Mouse (Mus musculus): ENCODE measurements around the gene Ssr4. TPM values are rescaled to one million over a fixed set of nuclear protein-coding genes. Genes with fewer than 3 reads are reported as not detected.
"Not testable (repeated sequence)": the region's sequence is repeated elsewhere in the genome, so short reads cannot be mapped to it uniquely, and the experiment has no call there.

Ssr4 gene
- 145 and 162 TPM in 2 replicates for polyA plus RNA-seq (2015; fragmentation: Nextera tagmentation; extraction: Ambion mirVana)

DNA sequence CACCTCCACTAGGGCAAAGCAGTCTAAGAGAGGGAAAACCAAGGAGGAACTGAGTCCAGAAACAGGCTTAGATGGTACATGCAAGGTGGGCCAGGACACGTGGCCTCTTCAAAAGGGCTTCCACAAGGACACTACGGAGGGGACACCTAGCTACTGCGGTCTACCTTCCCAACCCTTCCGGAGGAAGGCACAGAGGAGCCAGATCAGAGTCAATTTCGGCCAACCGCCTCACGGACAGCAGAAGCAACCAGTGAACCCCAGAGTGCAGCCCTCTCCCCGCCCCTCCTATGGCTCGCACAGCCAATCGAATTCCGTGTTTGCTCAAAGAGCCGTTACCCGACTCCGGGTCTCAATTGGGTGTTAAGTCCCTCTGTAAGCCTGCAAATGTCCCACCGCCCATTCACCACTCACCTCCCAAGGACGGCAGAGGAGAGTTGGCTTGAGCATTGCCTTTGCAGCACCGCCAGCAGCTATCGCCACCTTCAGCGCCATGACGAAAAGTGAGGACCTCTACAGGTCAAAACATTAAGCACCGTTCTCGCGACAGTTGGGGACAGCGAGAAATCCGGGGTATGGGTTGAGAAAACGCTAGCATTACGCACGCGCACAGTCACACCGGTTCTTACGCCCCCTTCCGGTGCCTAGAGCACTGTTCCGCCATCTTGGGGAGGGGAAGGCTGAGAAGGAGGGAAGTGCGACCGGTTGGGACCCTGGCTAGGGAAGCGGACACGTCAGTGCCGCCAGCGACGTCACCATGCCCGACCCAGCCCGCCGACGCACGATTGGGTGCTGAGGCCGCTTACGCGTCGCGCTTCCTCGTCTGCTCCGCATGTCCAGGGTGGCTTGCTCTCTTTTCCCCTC lies at the start of gene Ssr4, which contains the start of gene Idh3g:
Gene Ssr4, plus strand, starts transcription at position 665 of the 861 bp plus-strand sequence.
Gene Idh3g, minus strand, starts transcription at position 534 of the 861 bp plus-strand sequence.
- H3K4me2 ChIP-seq (ENCODE audit: low read length) = peak within 1 kb of the TSS; percentile 70
- peak within 1 kb of the TSS; percentile 73 for H3K9ac ChIP-seq (ENCODE audit: low read depth, low read length)
- ATAC-seq = peak; percentile 97
- H3K27me3 ChIP-seq (replicated peaks; ENCODE audit: control insufficient read depth, insufficient read depth, low read length) = no peaks in the 10 kb centered on the region
- H3K9me3 ChIP-seq (ENCODE audit: control insufficient read depth, low read length) = no peaks in the 10 kb centered on the region
- H3K36me3 ChIP-seq (ENCODE audit: control insufficient read depth, insufficient read depth, low read length) = 0 out of 2 replicates have a peak, but pooled peaks cover 2% of the 10 kb centered on the region
- H3K4me1 ChIP-seq (ENCODE audit: control insufficient read depth, insufficient read depth, low read depth, low read length) = peaks cover 19% of the 10 kb centered on the region
- 24% methylated on average over 42 of the region's 52 CpGs for WGBS
- H3K27ac ChIP-seq (ENCODE audit: low read depth, low read length) = peak within 1 kb of the TSS; percentile 88
- H3K4me3 ChIP-seq (ENCODE audit: low read length) = peak within 1 kb of the TSS; percentile 58

- no peak overlapping the region for H3K4me2 ChIP-seq (ENCODE audit: low read length)
- H3K4me3 ChIP-seq (ENCODE audit: low read length) = no peak overlapping the region
- no peaks in the 10 kb centered on the region for H3K27me3 ChIP-seq (replicated peaks; ENCODE audit: control insufficient read depth, insufficient read depth, low read length)
- H3K27ac ChIP-seq (ENCODE audit: low read depth, low read length) = no peak overlapping the region
- no peaks in the 10 kb centered on the region for H3K9me3 ChIP-seq (ENCODE audit: control insufficient read depth, low read length)
- H3K9ac ChIP-seq (ENCODE audit: low read depth, low read length) = no peak overlapping the region
- H3K4me1 ChIP-seq (ENCODE audit: control insufficient read depth, insufficient read depth, low read depth, low read length) = no peaks in the 10 kb centered on the region
- no peaks in the 10 kb centered on the region for H3K36me3 ChIP-seq (ENCODE audit: control insufficient read depth, insufficient read depth, low read length)
- WGBS = no CpG with 5 or more reads among the region's 1 CpGs
- no peak for ATAC-seq
Observed at GRCm38 (mm10) chrX:73738155-73738554, 48.7 kb upstream of the Ssr4 start.

- Histone ChIP-seq H3K36me3 (ENCODE audit: control insufficient read depth, insufficient read depth, low read length) (no peaks in the 10 kb centered on the region), H3K9ac (ENCODE audit: low read depth, low read length) (no peak overlapping the region), H3K4me2 (ENCODE audit: low read length) (no peak overlapping the region), H3K9me3 (ENCODE audit: control insufficient read depth, low read length) (no peaks in the 10 kb centered on the region), H3K4me3 (ENCODE audit: low read length) (no peak overlapping the region), H3K4me1 (ENCODE audit: control insufficient read depth, insufficient read depth, low read depth, low read length) (no peaks in the 10 kb centered on the region), H3K27ac (ENCODE audit: low read depth, low read length) (no peak overlapping the region), H3K27me3 (replicated peaks; ENCODE audit: control insufficient read depth, insufficient read depth, low read length) (no peaks in the 10 kb centered on the region)
- WGBS = 76% methylated on average over 5 of the region's 5 CpGs
- no peak for ATAC-seq
Observed at GRCm38 (mm10) chrX:73739151-73739550, 47.7 kb upstream of the Ssr4 start.

- ATAC-seq = not testable (repeated sequence)
Observed at GRCm38 (mm10) chrX:73739841-73740240, 47.0 kb upstream of the Ssr4 start.

GRCm38 (mm10) chrX:73744774-73745481 lies 41.9 kb upstream of the Ssr4 start:
- 83% methylated on average over 1 of the region's 1 CpGs for WGBS
- Histone ChIP-seq H3K4me1 (ENCODE audit: control insufficient read depth, insufficient read depth, low read depth, low read length) (no peaks in the 10 kb centered on the region), H3K27ac (ENCODE audit: low read depth, low read length) (no peak overlapping the region), H3K9me3 (ENCODE audit: control insufficient read depth, low read length) (no peaks in the 10 kb centered on the region), H3K27me3 (replicated peaks; ENCODE audit: control insufficient read depth, insufficient read depth, low read length) (no peaks in the 10 kb centered on the region), H3K4me3 (ENCODE audit: low read length) (no peak overlapping the region), H3K36me3 (ENCODE audit: control insufficient read depth, insufficient read depth, low read length) (no peaks in the 10 kb centered on the region), H3K9ac (ENCODE audit: low read depth, low read length) (no peak overlapping the region), H3K4me2 (ENCODE audit: low read length) (no peak overlapping the region)
- no peak for ATAC-seq

More at GRCm38 (mm10) chrX:73739841-73740240, 47.0 kb upstream of the Ssr4 start:
- H3K9me3 ChIP-seq (ENCODE audit: control insufficient read depth, low read length); H3K4me1 ChIP-seq (ENCODE audit: control insufficient read depth, insufficient read depth, low read depth, low read length); H3K27me3 ChIP-seq (replicated peaks; ENCODE audit: control insufficient read depth, insufficient read depth, low read length); H3K27ac ChIP-seq (ENCODE audit: low read depth, low read length); H3K36me3 ChIP-seq (ENCODE audit: control insufficient read depth, insufficient read depth, low read length); H3K9ac ChIP-seq (ENCODE audit: low read depth, low read length); H3K4me2 ChIP-seq (ENCODE audit: low read length); H3K4me3 ChIP-seq (ENCODE audit: low read length): not testable (repeated sequence)
- WGBS = 95% methylated on average over 7 of the region's 7 CpGs

DNA sequence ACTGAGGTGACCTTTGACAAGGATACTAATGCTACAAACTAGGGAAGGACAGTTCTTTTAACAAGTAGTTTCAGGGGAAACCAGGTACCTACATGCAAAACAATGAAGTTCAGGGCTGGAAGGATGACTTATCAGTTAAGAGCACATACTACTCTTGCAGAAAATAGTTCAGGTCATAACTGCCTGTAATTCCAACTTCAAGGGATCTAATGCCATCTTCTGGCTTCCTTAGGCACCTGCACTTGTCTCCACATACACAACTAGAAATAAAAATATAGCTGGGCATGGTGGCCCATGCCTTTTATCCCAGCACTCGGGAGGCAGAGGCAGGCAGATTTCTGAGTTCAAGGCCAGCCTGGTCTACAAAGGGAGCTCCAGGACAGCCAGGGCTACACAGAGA lies 37.9 kb upstream of the Ssr4 start:
- no peaks in the 10 kb centered on the region for H3K27me3 ChIP-seq (replicated peaks; ENCODE audit: control insufficient read depth, insufficient read depth, low read length)
- no peak overlapping the region for H3K4me3 ChIP-seq (ENCODE audit: low read length)
- WGBS = 94% methylated on average over 1 of the region's 1 CpGs
- H3K36me3 ChIP-seq (ENCODE audit: control insufficient read depth, insufficient read depth, low read length) = no peaks in the 10 kb centered on the region
- H3K4me2 ChIP-seq (ENCODE audit: low read length) = no peak overlapping the region
- no peaks in the 10 kb centered on the region for H3K4me1 ChIP-seq (ENCODE audit: control insufficient read depth, insufficient read depth, low read depth, low read length)
- no peaks in the 10 kb centered on the region for H3K9me3 ChIP-seq (ENCODE audit: control insufficient read depth, low read length)
- ATAC-seq = no peak
- H3K27ac ChIP-seq (ENCODE audit: low read depth, low read length) = no peak overlapping the region
- H3K9ac ChIP-seq (ENCODE audit: low read depth, low read length) = no peak overlapping the region

GRCm38 (mm10) chrX:73756334-73757140 lies 30.3 kb upstream of the Ssr4 start, which contains the start of gene Plxnb3:
Gene Plxnb3, plus strand, starts transcription at chrX:73757090.
- H3K27ac ChIP-seq (ENCODE audit: low read depth, low read length) = no peak within 1 kb of the TSS
- H3K27me3 ChIP-seq (replicated peaks; ENCODE audit: control insufficient read depth, insufficient read depth, low read length) = no peaks in the 10 kb centered on the region
- ATAC-seq = peak; percentile 63; the same call in 1 of the 2 replicates
- no peaks in the 10 kb centered on the region for H3K9me3 ChIP-seq (ENCODE audit: control insufficient read depth, low read length)
- no peaks in the 10 kb centered on the region for H3K4me1 ChIP-seq (ENCODE audit: control insufficient read depth, insufficient read depth, low read depth, low read length)
- H3K36me3 ChIP-seq (ENCODE audit: control insufficient read depth, insufficient read depth, low read length) = no peaks in the 10 kb centered on the region
- WGBS = 64% methylated on average over 5 of the region's 5 CpGs
- no peak within 1 kb of the TSS for H3K4me3 ChIP-seq (ENCODE audit: low read length)
- no peak within 1 kb of the TSS for H3K9ac ChIP-seq (ENCODE audit: low read depth, low read length)
- no peak within 1 kb of the TSS for H3K4me2 ChIP-seq (ENCODE audit: low read length)

GRCm38 (mm10) chrX:73758611-73759290 lies 28.1 kb upstream of the Ssr4 start:
- no peak overlapping the region for H3K9ac ChIP-seq (ENCODE audit: low read depth, low read length)
- no peaks in the 10 kb centered on the region for H3K36me3 ChIP-seq (ENCODE audit: control insufficient read depth, insufficient read depth, low read length)
- H3K9me3 ChIP-seq (ENCODE audit: control insufficient read depth, low read length) = no peaks in the 10 kb centered on the region
- 81% methylated on average over 13 of the region's 13 CpGs for WGBS
- no peaks in the 10 kb centered on the region for H3K4me1 ChIP-seq (ENCODE audit: control insufficient read depth, insufficient read depth, low read depth, low read length)
- H3K4me2 ChIP-seq (ENCODE audit: low read length) = no peak overlapping the region
- no peak overlapping the region for H3K4me3 ChIP-seq (ENCODE audit: low read length)
- H3K27ac ChIP-seq (ENCODE audit: low read depth, low read length) = no peak overlapping the region
- peak; percentile 61; the same call in 1 of the 2 replicates for ATAC-seq
- H3K27me3 ChIP-seq (replicated peaks; ENCODE audit: control insufficient read depth, insufficient read depth, low read length) = no peaks in the 10 kb centered on the region
